Comparison of ENCODE assay signal across 27 mouse cellular contexts in the genomic region with DNA sequence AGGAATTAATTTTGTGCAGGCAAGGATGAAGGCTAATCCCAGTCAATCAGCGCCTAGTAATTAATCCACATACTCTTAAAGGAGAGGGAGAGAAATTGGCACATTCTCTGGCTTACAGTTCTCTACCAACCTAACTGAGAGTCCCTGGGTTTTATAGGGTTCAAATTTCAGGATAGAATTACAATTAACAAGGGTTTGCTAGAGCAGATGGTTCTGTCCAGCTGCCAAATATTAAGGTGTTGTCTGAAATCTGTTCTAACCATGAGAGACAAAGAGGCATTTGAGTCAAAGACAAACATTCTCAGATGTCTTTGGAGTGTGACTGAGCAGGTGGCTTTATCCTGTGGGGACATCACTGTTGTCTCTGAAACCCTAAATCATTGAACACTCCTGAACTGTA.
A peak's percentile ranks its signal among the peaks of the same experiment; 100 is the strongest.
DNase-seq lines count a peak whose midpoint lies in the region; ATAC-seq lines count a peak whose summit lies in the region.
"Had no signal": no experiment of that assay in that cellular context is flagged by ENCODE, and none has a peak within 500 bp of the region (broad histone marks: within the 10 kb centered on the region; RNA-seq: fewer than 3 reads in every experiment).

No protein-coding gene starts in this region.

- no peak overlapping the region for H3K4me3 ChIP-seq in embryonic facial prominence, embryonic 11.5 days (ENCODE audit: low read depth, low read length)
- no peak overlapping the region for H3K4me3 ChIP-seq in embryonic facial prominence, embryonic 10.5 days
- H3K4me3 ChIP-seq in limb, embryonic 13.5 days: no peak overlapping the region
- no peak overlapping the region for H3K4me3 ChIP-seq in limb, embryonic 10.5 days
- H3K4me3 ChIP-seq in forebrain, embryonic 14.5 days (ENCODE audit: low read depth, low read length): no peak overlapping the region
- H3K4me3 ChIP-seq: heart, embryonic 13.5 days; limb, embryonic 12.5 days; neural tube, embryonic 12.5 days; stomach, embryonic 15.5 days had no signal

- no peaks in the 10 kb centered on the region for H3K27me3 ChIP-seq in embryonic facial prominence, embryonic 11.5 days (ENCODE audit: control insufficient read depth, insufficient read depth, low read length)
- H3K27me3 ChIP-seq in embryonic facial prominence, embryonic 10.5 days (replicated peaks; ENCODE audit: low read depth, poor library complexity, severe bottlenecking): no peaks in the 10 kb centered on the region
- H3K27me3 ChIP-seq in limb, embryonic 13.5 days: no peaks in the 10 kb centered on the region
- peaks cover 6% of the 10 kb centered on the region; the same call in 1 of the 2 replicates for H3K27me3 ChIP-seq in limb, embryonic 10.5 days (ENCODE audit: low read depth, poor library complexity, severe bottlenecking)
- no peaks in the 10 kb centered on the region for H3K27me3 ChIP-seq in forebrain, embryonic 14.5 days (replicated peaks; ENCODE audit: control insufficient read depth, insufficient read depth, low read length)
- H3K27me3 ChIP-seq: heart, embryonic 13.5 days; limb, embryonic 12.5 days; neural tube, embryonic 12.5 days; stomach, embryonic 15.5 days had no signal

- no peaks in the 10 kb centered on the region for H3K4me1 ChIP-seq in embryonic facial prominence, embryonic 11.5 days (ENCODE audit: control insufficient read depth, insufficient read depth, low read length)
- H3K4me1 ChIP-seq in embryonic facial prominence, embryonic 10.5 days: peaks cover 36% of the 10 kb centered on the region
- peaks cover 45% of the 10 kb centered on the region for H3K4me1 ChIP-seq in limb, embryonic 13.5 days
- peaks cover 28% of the 10 kb centered on the region for H3K4me1 ChIP-seq in limb, embryonic 10.5 days
- H3K4me1 ChIP-seq in forebrain, embryonic 14.5 days (ENCODE audit: control insufficient read depth, insufficient read depth, low read length): peaks cover 2% of the 10 kb centered on the region; the same call in 1 of the 2 replicates
- H3K4me1 ChIP-seq: neural tube, embryonic 12.5 days; stomach, embryonic 15.5 days had no signal

- no peak overlapping the region for H3K4me2 ChIP-seq in embryonic facial prominence, embryonic 11.5 days (ENCODE audit: low read depth, low read length)
- H3K4me2 ChIP-seq in limb, embryonic 13.5 days (replicated peaks): no peak overlapping the region
- no peak overlapping the region for H3K4me2 ChIP-seq in forebrain, embryonic 14.5 days (ENCODE audit: low read length)
- H3K4me2 ChIP-seq: heart, embryonic 13.5 days; hindbrain, embryonic 14.5 days; limb, embryonic 12.5 days; neural tube, embryonic 12.5 days; stomach, embryonic 15.5 days had no signal

- 47% methylated on average over 1 of the region's 1 CpGs for WGBS in embryonic facial prominence, embryonic 11.5 days
- WGBS in embryonic facial prominence, embryonic 10.5 days: 48% methylated on average over 1 of the region's 1 CpGs
- 41% methylated on average over 1 of the region's 1 CpGs for WGBS in limb, embryonic 13.5 days
- 67% methylated on average over 1 of the region's 1 CpGs for WGBS in limb, embryonic 10.5 days
- whole genome bisulfite sequencing in forebrain, embryonic 14.5 days: 10% methylated on average over 1 of the region's 1 CpGs

- H3K9me3 ChIP-seq in embryonic facial prominence, embryonic 11.5 days (replicated peaks; ENCODE audit: control insufficient read depth, low read length): no peaks in the 10 kb centered on the region
- H3K9me3 ChIP-seq in embryonic facial prominence, embryonic 10.5 days: no peaks in the 10 kb centered on the region
- 0 out of 2 replicates have a peak, but pooled peaks cover 2% of the 10 kb centered on the region for H3K9me3 ChIP-seq in limb, embryonic 13.5 days
- no peaks in the 10 kb centered on the region for H3K9me3 ChIP-seq in limb, embryonic 10.5 days (replicated peaks)
- H3K9me3 ChIP-seq in forebrain, embryonic 14.5 days (replicated peaks; ENCODE audit: control insufficient read depth, low read length): no peaks in the 10 kb centered on the region
- H3K9me3 ChIP-seq: heart, embryonic 13.5 days; limb, embryonic 12.5 days; neural tube, embryonic 12.5 days; stomach, embryonic 15.5 days had no signal

- DNase-seq in embryonic facial prominence, embryonic 11.5 days (ENCODE audit: low spot score): peak; percentile 55
- DNase-seq in embryonic facial prominence, embryonic 10.5 days (ENCODE audit: low spot score): no peak
- DNase-seq in limb, embryonic 10.5 days (ENCODE audit: low spot score): no peak
- peak; percentile 55 for DNase-seq in Muller cell, postnatal 12 days (ENCODE audit: inconsistent ontology term)
- peak; percentile 77 for DNase-seq in forebrain, embryonic 14.5 days (ENCODE audit: low spot score)
- DNase-seq in layer of hippocampus, adult 8-10 months (ENCODE audit: low spot score in 2 of 2): no peak
- DNase-seq in ovary, adult 18-20 months (ENCODE audit: low spot score): no peak
- DNase-seq: adrenal gland, postnatal 10 days; cerebellum, adult 9-11 months; gastrocnemius, postnatal 10 days; heart, adult 18-20 months; kidney, postnatal 10 days; layer of hippocampus, adult 9-11 months; lung, postnatal 10 days; right cerebral cortex, postnatal 25 days; thymus, adult 18-20 months; thymus, postnatal 4 days had no signal

- no peak overlapping the region for H3K9ac ChIP-seq in embryonic facial prominence, embryonic 11.5 days (replicated peaks; ENCODE audit: low read length)
- no peak overlapping the region for H3K9ac ChIP-seq in limb, embryonic 13.5 days
- no peak overlapping the region for H3K9ac ChIP-seq in forebrain, embryonic 14.5 days (ENCODE audit: low read length)
- H3K9ac ChIP-seq: heart, embryonic 13.5 days; hindbrain, embryonic 14.5 days; limb, embryonic 12.5 days; liver, embryonic 14.5 days; neural tube, embryonic 12.5 days; stomach, embryonic 15.5 days had no signal

- no peak overlapping the region for H3K27ac ChIP-seq in embryonic facial prominence, embryonic 11.5 days (replicated peaks; ENCODE audit: low read depth, low read length)
- H3K27ac ChIP-seq in embryonic facial prominence, embryonic 10.5 days (replicated peaks): no peak overlapping the region
- no peak overlapping the region for H3K27ac ChIP-seq in limb, embryonic 13.5 days
- H3K27ac ChIP-seq in limb, embryonic 10.5 days: no peak overlapping the region
- H3K27ac ChIP-seq in forebrain, embryonic 14.5 days (ENCODE audit: low read depth, low read length): no peak overlapping the region
- H3K27ac ChIP-seq: heart, embryonic 13.5 days; hindbrain, embryonic 14.5 days; limb, embryonic 12.5 days; liver, embryonic 14.5 days; neural tube, embryonic 12.5 days; stomach, embryonic 15.5 days had no signal

- ATAC-seq in embryonic facial prominence, embryonic 11.5 days (replicated peaks; ENCODE audit: insufficient number of reproducible peaks, low FRiP score, low TSS enrichment, low read depth): no peak
- peak; percentile 48 for ATAC-seq in limb, embryonic 13.5 days (ENCODE audit: low FRiP score, low read depth)
- ATAC-seq in forebrain, embryonic 14.5 days: peak; percentile 80
- ATAC-seq: activated CD4-positive, CD25-positive, alpha-beta regulatory T cell, adult 4 months; CD4-positive, CD25-positive, alpha-beta regulatory T cell, adult 4 months; intestine, embryonic 16.5 days had no signal

- no peaks in the 10 kb centered on the region for H3K36me3 ChIP-seq in embryonic facial prominence, embryonic 11.5 days (replicated peaks; ENCODE audit: control insufficient read depth, insufficient read depth, low read depth, low read length)
- no peaks in the 10 kb centered on the region for H3K36me3 ChIP-seq in embryonic facial prominence, embryonic 10.5 days (replicated peaks)
- H3K36me3 ChIP-seq in limb, embryonic 13.5 days: no peaks in the 10 kb centered on the region; the same call in 1 of the 2 replicates
- H3K36me3 ChIP-seq in limb, embryonic 10.5 days: no peaks in the 10 kb centered on the region
- H3K36me3 ChIP-seq in forebrain, embryonic 14.5 days (ENCODE audit: control insufficient read depth, insufficient read depth, low read length): no peaks in the 10 kb centered on the region
- H3K36me3 ChIP-seq: heart, embryonic 13.5 days; limb, embryonic 12.5 days; neural tube, embryonic 12.5 days; stomach, embryonic 15.5 days had no signal

Comparison
In these comparisons a context has a peak if more than half of its experiments do, and no peak if none do; other contexts are left out.
1. DNase-seq: peak in embryonic facial prominence, embryonic 11.5 days (single experiment), Muller cell, postnatal 12 days (single experiment) and forebrain, embryonic 14.5 days (single experiment); none in embryonic facial prominence, embryonic 10.5 days (single experiment), limb, embryonic 10.5 days (single experiment), layer of hippocampus, adult 8-10 months (0 of 2) and ovary, adult 18-20 months (single experiment).